Mouse (Mus musculus): Measurements from ENCODE around the gene Arpp19. TPM values are rescaled to one million over a fixed set of nuclear protein-coding genes. Genes with fewer than 3 reads are reported as not detected.

Gene Arpp19
- polyA plus RNA-seq, 1 experiment from 2014 or later, result 357 TPM

GRCm38 (mm10) chr9:75043191-75043590 is 5.8 kb downstream of the Arpp19 start:
- Histone ChIP-seq H3K27me3 (ENCODE audit: low read depth, poor library complexity, severe bottlenecking) (no peaks in the 10 kb centered on the region), H3K4me1 (peaks cover 17% of the 10 kb centered on the region), H3K27ac (replicated peaks) (no peak overlapping the region), H3K4me3 (no peak overlapping the region), H3K9me3 (replicated peaks) (no peaks in the 10 kb centered on the region), H3K36me3 (peaks cover 53% of the 10 kb centered on the region)
- 90% methylated on average over 2 of the region's 2 CpGs for WGBS
- peak; percentile 3 for DNase-seq (ENCODE audit: low spot score)

- H3K4me1 ChIP-seq, result no peaks in the 10 kb centered on the region
- no peak for DNase-seq (ENCODE audit: low spot score)
- H3K36me3 ChIP-seq, result peaks cover 45% of the 10 kb centered on the region
- H3K27ac ChIP-seq (replicated peaks), result no peak overlapping the region
- H3K4me3 ChIP-seq, result no peak overlapping the region
- H3K9me3 ChIP-seq (replicated peaks), result no peaks in the 10 kb centered on the region
- no peaks in the 10 kb centered on the region for H3K27me3 ChIP-seq (ENCODE audit: low read depth, poor library complexity, severe bottlenecking)
Measured at GRCm38 (mm10) chr9:75047079-75047478, 9.7 kb downstream of the Arpp19 start.

- Histone ChIP-seq H3K4me3 (no peak overlapping the region), H3K9me3 (replicated peaks) (no peaks in the 10 kb centered on the region), H3K36me3 (peaks cover 34% of the 10 kb centered on the region), H3K4me1 (no peaks in the 10 kb centered on the region), H3K27me3 (ENCODE audit: low read depth, poor library complexity, severe bottlenecking) (no peaks in the 10 kb centered on the region), H3K27ac (replicated peaks) (no peak overlapping the region)
- DNase-seq (ENCODE audit: low spot score), result peak; percentile 1
- 86% methylated on average over 3 of the region's 3 CpGs for WGBS
Measured at GRCm38 (mm10) chr9:75049100-75049499, 11.7 kb downstream of the Arpp19 start.

- no peaks in the 10 kb centered on the region for H3K9me3 ChIP-seq (replicated peaks)
- H3K36me3 ChIP-seq, result peaks cover 37% of the 10 kb centered on the region
- H3K4me3 ChIP-seq, result no peak overlapping the region
- H3K4me1 ChIP-seq, result no peaks in the 10 kb centered on the region
- no peaks in the 10 kb centered on the region for H3K27me3 ChIP-seq (ENCODE audit: low read depth, poor library complexity, severe bottlenecking)
- WGBS, result 47% methylated on average over 3 of the region's 3 CpGs
- H3K27ac ChIP-seq (replicated peaks), result no peak overlapping the region
- peak; percentile 41 for DNase-seq (ENCODE audit: low spot score)
Measured at GRCm38 (mm10) chr9:75050003-75050402, 12.6 kb downstream of the Arpp19 start.

DNA sequence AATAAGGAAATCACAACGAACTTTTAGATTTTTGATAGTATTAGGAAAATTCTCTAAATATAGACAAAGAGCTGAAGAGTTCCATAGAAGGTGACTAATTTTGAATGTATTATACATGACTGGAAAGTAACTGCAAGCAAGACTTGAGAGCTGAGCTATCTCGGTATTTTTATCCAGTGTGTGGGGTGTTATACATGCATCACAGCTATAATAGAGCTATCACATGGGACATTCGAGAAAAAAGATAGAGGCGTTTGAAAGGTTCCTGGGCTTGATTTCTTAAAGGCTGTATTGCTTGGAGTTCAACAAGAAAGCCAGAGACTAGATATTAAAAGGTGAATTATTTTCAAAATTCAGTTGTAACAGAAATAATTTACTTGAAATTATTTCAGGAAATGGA is 14.4 kb downstream of the Arpp19 start:
- 90% methylated on average over 4 of the region's 4 CpGs for WGBS
- no peak overlapping the region for H3K4me3 ChIP-seq

DNA sequence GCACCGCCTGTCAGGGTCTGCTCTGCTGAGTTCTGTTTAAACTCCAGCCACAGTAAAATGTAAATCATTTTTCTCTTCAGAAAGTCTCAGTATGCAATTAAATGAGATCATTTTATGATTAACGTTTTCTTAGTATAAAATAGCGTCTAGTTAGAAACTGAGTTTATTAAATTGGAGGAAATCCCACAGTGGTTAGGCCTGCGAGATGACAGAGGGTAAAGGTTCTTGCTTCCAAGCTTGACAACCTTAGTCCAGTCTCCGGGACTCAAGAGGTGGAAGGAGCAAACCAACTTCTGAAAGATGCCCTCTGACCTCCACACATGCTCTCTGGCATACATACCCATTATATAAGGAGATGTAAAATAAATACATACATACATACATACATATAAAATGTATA is 17.6 kb downstream of the Arpp19 start:
- WGBS, result 95% methylated on average over 5 of the region's 5 CpGs

More for the DNA sequence above, 14.4 kb downstream of the Arpp19 start:
- DNase-seq (ENCODE audit: low spot score), result no peak
- no peaks in the 10 kb centered on the region for H3K9me3 ChIP-seq (replicated peaks)
- H3K27ac ChIP-seq (replicated peaks), result no peak overlapping the region
- H3K27me3 ChIP-seq (ENCODE audit: low read depth, poor library complexity, severe bottlenecking), result no peaks in the 10 kb centered on the region
- peaks cover 35% of the 10 kb centered on the region for H3K36me3 ChIP-seq
- H3K4me1 ChIP-seq, result no peaks in the 10 kb centered on the region

DNA sequence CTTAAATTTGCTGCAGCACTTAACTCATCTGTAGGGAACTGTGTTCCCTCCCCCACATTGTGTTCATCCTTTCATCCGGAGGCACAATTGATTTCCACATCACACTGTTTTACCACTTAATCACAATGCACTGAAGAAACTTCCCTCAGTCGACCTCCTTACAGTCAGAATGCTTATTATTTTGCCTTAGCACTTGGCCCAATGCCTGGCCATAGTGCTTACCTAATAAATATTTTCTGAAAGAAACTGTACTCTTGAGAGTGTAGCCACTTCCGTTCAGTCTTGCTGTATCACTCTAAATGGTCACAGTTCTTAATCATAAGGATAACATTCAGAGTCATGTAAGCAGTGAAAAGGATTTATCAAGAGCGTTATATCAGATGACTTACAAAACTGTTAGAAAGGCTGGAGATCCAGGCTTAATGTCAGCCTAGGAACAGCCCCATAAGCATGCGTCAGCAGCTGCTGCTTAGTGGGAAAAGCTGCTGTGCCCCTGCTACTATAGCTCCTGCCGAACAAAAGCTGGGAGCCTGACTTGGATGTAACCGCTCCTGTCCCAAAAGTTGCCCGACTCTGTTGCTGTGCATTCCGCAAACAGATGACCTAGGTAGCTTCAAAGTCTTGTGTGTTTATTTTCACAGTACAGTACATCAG is 27.4 kb downstream of the Arpp19 start:
- Histone ChIP-seq H3K27ac (replicated peaks) (no peak overlapping the region), H3K4me3 (no peak overlapping the region), H3K9me3 (replicated peaks) (no peaks in the 10 kb centered on the region), H3K4me1 (no peaks in the 10 kb centered on the region), H3K36me3 (peaks cover 12% of the 10 kb centered on the region), H3K27me3 (ENCODE audit: low read depth, poor library complexity, severe bottlenecking) (peaks cover 1% of the 10 kb centered on the region)
- DNase-seq (ENCODE audit: low spot score), result no peak
- WGBS, result 85% methylated on average over 9 of the region's 9 CpGs

More for the DNA sequence above, 17.6 kb downstream of the Arpp19 start:
- Histone ChIP-seq H3K4me3 (no peak overlapping the region), H3K4me1 (no peaks in the 10 kb centered on the region), H3K36me3 (peaks cover 55% of the 10 kb centered on the region), H3K27me3 (ENCODE audit: low read depth, poor library complexity, severe bottlenecking) (no peaks in the 10 kb centered on the region), H3K9me3 (replicated peaks) (no peaks in the 10 kb centered on the region), H3K27ac (replicated peaks) (no peak overlapping the region)
- no peak for DNase-seq (ENCODE audit: low spot score)

- DNase-seq (ENCODE audit: low spot score), result no peak
- Histone ChIP-seq H3K36me3 (no peaks in the 10 kb centered on the region), H3K27ac (replicated peaks) (peak within 1 kb of the TSS; percentile 99), H3K4me3 (peak within 1 kb of the TSS; percentile 89), H3K27me3 (ENCODE audit: low read depth, poor library complexity, severe bottlenecking) (peaks cover 7% of the 10 kb centered on the region), H3K9me3 (replicated peaks) (no peaks in the 10 kb centered on the region), H3K4me1 (peaks cover 26% of the 10 kb centered on the region)
- WGBS, result 22% methylated on average over 23 of the region's 23 CpGs
Measured at GRCm38 (mm10) chr9:75070457-75071028, 33.1 kb downstream of the Arpp19 start, which contains the start of gene Myo5a. TSS of gene Myo5a (plus strand) at chr9:75071015.

- H3K4me3 ChIP-seq, result peak overlapping the region; percentile 89
- peaks cover 26% of the 10 kb centered on the region for H3K4me1 ChIP-seq
- no peaks in the 10 kb centered on the region for H3K36me3 ChIP-seq
- H3K9me3 ChIP-seq (replicated peaks), result no peaks in the 10 kb centered on the region
- DNase-seq (ENCODE audit: low spot score), result peak; percentile 88
- WGBS, result under 1% methylated on average over 88 of the region's 92 CpGs
- peaks cover 7% of the 10 kb centered on the region for H3K27me3 ChIP-seq (ENCODE audit: low read depth, poor library complexity, severe bottlenecking)
- peak overlapping the region; percentile 99 for H3K27ac ChIP-seq (replicated peaks)
Measured at GRCm38 (mm10) chr9:75071029-75071705, 33.8 kb downstream of the Arpp19 start.

DNA sequence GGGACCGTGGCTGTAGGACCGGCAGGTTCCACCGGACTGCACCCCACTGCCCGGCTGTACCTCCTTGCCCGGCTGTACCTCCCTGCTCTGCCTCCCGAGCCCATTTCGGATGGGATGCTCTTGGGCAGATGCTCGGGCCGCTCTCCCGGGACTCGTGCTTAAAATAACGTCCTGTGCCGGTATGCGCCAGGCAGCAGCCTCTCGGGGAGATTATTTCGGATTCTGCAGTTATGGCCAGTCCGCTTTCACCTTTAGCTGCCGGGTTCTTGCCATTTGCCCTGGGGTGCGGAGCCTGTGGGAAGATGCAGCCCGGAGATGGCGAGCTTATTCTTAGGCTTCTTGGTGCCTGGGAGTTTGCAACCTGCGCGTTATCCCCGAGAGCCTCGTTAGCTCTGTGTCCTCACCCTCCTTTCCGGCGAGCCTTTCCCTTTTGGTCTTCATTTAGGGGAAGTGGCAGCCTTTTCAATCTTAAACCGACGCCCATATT is 34.3 kb downstream of the Arpp19 start:
- no peaks in the 10 kb centered on the region for H3K36me3 ChIP-seq
- WGBS, result under 1% methylated on average over 29 of the region's 29 CpGs
- no peak for DNase-seq (ENCODE audit: low spot score)

DNA sequence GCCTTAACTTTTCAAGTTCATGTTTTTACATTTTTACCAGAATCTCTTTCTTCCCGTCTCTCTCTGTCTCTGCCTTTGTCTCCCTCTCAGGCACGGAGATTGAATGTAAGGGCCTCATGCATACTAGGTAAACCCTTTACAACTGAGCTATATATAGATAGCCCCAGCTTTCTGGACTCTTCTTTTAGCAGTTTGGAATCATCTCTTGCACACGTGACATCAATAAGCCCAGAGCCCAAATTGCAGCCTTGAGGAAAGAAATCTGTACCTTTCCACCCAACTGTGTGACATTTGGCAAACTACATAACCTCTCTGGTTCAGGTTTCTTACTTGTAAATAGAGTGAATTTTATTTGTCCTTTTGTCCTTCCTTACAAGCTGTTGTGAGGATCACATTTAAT is 34.9 kb downstream of the Arpp19 start:
- H3K27me3 ChIP-seq (ENCODE audit: low read depth, poor library complexity, severe bottlenecking), result peaks cover 7% of the 10 kb centered on the region
- peak overlapping the region; percentile 89 for H3K4me3 ChIP-seq
- peaks cover 26% of the 10 kb centered on the region for H3K4me1 ChIP-seq
- H3K36me3 ChIP-seq, result no peaks in the 10 kb centered on the region
- peak overlapping the region; percentile 99 for H3K27ac ChIP-seq (replicated peaks)
- DNase-seq (ENCODE audit: low spot score), result no peak
- H3K9me3 ChIP-seq (replicated peaks), result no peaks in the 10 kb centered on the region
- WGBS, result 17% methylated on average over 3 of the region's 3 CpGs

More for the DNA sequence above, 34.3 kb downstream of the Arpp19 start:
- Histone ChIP-seq H3K4me3 (peak overlapping the region; percentile 89), H3K4me1 (peaks cover 26% of the 10 kb centered on the region), H3K27me3 (ENCODE audit: low read depth, poor library complexity, severe bottlenecking) (peaks cover 7% of the 10 kb centered on the region), H3K9me3 (replicated peaks) (no peaks in the 10 kb centered on the region), H3K27ac (replicated peaks) (peak overlapping the region; percentile 99)

GRCm38 (mm10) chr9:75077191-75077590 is 39.8 kb downstream of the Arpp19 start:
- peaks cover 13% of the 10 kb centered on the region for H3K4me1 ChIP-seq
- no peaks in the 10 kb centered on the region for H3K27me3 ChIP-seq (ENCODE audit: low read depth, poor library complexity, severe bottlenecking)
- H3K36me3 ChIP-seq, result no peaks in the 10 kb centered on the region
- H3K9me3 ChIP-seq (replicated peaks), result peaks cover 4% of the 10 kb centered on the region; the same call in 1 of the 2 replicates
- H3K27ac ChIP-seq (replicated peaks), result no peak overlapping the region
- no peak overlapping the region for H3K4me3 ChIP-seq
- no peak for DNase-seq (ENCODE audit: low spot score)
